Mouse (Mus musculus) neural tube, embryonic 10.5 days (tissue): Measurements from ENCODE around the gene Nudt9.

ENCODE experiments used
- DNase-seq: peaks from one replicate; pipeline ENCODE4 v3.0.0-alpha.2; 2017; ENCODE audit warnings: low spot score; ENCODE audit errors: extremely low spot score

Nudt9 gene

GRCm38 (mm10) chr5:104035824-104036223 lies 10.3 kb upstream of the Nudt9 start:
- no peak for DNase-seq

DNA sequence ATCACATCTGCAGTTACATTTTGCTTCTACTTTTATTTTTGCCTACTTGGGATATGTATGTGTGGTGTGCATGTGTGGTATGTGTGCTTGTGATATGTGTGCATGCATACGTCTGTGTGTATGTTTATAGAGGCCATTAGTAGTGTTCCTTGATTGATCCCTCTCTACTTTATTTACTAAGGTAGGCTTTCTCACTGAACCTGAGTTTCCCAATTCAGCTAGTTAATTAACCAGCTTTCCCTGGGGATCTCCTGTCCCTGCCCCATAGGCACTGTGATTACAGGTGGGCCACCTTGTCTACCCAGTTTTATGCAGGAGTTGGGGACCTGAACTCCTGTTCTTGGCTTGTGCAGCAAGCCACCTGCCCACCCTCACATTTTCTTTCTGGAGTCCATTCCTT lies 9.4 kb upstream of the Nudt9 start:
- no peak for DNase-seq

DNA sequence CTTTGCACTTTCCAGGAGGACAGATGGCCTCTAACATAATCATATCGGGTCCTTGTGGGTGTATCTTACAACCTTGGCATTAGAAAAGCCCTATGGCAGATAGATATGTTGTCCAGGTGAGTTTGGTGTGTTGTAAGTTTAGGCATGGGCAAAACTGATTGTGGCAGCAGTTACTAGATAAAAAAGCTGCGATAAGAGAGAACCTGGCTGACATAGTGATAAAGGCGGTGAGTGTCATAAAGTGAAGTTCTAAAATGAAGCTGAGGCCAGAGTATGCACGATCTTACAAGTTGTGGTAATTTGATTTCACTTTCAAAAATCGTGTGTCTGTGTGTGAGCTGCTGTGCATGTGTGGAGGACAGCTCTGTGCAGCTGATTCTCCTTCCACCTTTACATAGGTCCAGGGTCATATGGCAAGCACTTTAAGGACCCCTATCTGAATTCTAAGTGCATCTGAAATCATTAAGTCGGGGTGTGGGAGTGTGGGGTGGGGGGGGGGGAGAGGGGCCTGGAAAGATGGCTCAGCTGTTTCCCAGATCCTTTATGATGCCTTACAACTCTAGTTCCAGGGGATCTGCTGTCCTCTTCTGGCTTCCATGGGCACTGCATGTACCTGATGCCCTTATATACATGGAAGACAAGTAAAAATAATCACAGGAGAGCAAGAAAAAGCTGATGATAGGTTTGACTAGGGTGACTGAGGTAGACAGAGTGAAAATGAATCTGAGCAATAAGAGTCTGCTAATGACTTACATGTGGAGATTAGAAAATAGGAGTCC lies 6.8 kb upstream of the Nudt9 start:
- no peak for DNase-seq

GRCm38 (mm10) chr5:104042906-104043305 lies 3.2 kb upstream of the Nudt9 start:
- no peak for DNase-seq

GRCm38 (mm10) chr5:104043704-104044103 lies 2.4 kb upstream of the Nudt9 start:
- DNase-seq = no peak

- DNase-seq = peak; percentile 43
Observed at GRCm38 (mm10) chr5:104047200-104048105, 1.3 kb downstream of the Nudt9 start.

DNA sequence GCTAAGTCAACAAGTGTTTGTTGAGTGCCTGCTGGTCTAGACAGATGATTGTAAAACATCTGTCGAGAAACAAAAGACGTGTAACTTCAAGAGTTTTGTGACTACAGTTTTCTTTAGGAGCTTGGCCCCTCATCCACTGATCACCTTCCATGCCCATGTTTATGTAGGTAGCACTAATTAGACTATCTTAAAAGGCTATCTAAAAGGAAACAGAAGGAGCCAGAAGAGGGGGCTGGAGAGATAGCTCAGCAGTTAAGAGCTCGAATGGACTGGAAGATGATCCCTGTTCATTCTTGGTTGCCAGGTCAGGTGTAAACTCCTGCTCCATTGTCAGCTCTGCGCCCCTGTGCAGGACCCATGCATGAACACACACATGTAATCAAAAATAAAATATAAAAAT lies 2.0 kb downstream of the Nudt9 start:
- no peak for DNase-seq

- no peak for DNase-seq
Observed at GRCm38 (mm10) chr5:104052956-104053355, 6.8 kb downstream of the Nudt9 start.

DNA sequence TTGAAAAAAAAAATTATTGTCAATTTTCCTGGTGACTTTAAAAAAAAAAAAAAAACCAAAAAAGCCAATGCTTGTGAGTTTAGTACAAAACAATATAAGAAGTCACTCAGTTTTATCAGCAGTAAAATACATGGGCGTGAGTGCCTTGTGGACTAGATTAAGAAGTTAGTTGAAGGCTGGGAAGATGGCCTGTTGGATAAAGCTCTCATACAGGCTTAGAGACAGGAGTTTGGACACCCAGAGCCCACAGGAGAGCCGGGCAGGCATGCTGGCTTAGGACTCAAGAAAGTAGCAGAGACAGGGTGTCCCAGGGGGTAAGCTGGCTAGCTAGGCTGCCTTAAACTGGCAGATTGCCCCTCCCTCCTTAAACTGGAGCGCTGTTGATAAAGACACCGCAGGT lies 8.8 kb downstream of the Nudt9 start:
- no peak for DNase-seq

- DNase-seq = no peak
Observed at GRCm38 (mm10) chr5:104055816-104056215, 9.7 kb downstream of the Nudt9 start.

DNA sequence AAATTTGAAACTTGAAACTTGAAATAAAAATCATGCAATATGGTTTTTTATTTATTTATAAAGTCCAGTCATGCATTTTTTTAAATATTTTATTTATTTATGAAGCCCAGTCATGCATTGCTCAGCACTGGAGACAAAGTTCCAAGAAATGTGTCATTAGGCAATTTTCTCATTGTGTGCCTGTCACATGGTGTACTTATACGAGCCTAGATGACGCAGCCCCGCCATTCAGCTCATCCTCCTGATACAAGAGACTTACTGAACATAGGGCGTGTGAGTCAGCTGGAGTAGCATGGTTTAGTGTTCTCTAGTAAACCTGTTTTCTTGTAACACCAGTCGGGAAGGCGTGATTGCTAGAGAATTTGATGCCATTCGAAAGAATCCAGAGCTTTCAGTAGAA lies 10.2 kb downstream of the Nudt9 start:
- no peak for DNase-seq

DNA sequence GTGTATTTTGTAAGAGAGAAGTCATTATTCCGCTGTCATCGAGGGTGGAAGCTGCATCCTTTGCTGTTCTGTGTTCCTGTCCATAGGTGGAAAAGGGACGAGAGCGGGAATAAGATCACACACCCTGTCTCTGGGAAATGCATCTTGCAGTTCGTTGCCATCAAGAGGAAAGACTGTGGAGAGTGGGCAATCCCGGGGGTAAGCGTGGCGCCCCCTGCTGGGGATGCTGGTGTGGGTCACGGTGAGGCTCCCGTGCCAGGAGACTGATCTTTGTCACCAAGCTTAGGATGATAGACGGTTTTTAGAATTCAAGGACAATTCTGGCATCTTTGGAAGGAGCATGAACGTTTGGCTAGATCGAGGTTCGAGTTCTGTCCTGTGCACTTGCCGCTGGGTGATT lies 11.9 kb downstream of the Nudt9 start:
- DNase-seq = no peak

DNA sequence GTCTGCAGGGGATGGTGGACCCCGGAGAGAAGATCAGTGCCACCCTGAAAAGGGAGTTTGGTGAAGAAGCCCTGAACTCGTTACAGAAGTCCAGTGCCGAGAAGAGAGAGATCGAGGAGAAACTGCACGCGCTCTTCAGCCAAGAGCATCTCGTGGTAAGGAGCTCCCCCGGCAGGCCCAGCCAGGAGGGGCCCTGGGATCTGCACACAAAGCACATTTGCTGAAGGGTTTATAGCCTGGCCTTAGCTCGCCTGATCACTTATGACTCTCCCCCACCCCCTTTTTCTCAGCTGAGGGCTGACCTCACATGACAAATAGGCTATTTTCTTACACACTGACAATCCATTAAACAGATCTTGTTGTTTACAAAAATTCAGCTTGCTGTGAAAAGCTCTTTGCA lies 13.5 kb downstream of the Nudt9 start:
- no peak for DNase-seq

DNA sequence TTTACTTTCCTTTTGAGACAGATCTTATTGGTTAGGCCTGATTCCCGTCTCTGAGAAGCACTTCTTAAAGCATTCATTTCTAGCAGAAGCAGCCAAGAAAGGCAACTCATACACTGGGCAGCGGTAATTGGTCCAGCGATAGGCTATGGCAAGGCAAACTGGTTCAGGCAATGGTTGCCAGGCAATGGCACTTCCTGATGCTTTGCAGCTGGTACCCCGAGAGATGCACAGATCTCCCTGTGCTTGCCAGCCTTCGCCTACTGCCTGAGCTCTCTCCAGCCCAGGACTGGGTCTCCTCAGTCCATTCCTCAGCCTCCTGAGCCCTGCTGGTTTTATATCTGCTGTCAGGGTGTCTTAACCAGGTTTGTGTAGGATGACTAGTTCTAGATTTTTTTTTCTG lies 14.3 kb downstream of the Nudt9 start:
- no peak for DNase-seq

DNA sequence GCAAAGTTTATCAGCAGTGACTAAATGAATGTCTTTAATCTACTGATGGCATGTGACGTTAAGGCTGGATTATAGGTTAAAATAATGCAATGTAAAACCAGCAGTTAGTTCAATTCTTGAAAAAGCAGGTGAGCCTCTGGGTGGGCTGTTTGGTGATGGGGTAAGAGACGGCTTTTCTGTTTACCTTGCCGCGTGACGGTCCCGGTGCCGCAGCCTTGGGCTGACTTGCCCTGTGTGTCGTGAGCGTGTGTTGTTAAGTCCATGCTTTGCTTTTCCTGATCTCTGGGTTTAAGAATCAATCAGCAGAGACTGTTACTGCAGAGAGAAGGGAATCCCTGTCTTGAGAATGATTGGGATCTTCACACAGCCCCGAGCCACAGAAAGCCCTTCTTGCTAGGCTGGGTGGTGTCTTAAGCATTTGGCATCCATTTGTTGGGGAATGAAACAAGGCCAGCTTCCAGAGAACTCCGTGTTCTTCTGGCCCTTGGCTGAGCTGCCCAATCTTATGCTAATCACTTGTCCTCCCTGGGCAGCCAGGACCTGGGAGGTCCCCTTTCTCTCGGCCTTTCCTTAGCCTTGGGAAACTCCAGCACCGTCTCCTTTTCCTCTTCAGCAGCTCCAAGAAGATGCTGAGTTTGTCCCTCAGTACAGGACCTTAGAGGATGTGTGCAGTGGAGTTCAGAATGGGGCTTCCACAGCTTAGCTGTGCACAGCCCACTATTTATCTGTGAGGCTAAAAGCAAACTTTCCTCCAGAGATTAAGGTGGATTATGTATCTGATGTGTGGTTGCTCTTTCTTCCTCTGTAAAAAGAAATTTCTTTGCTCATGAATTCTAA lies 16.0 kb downstream of the Nudt9 start:
- DNase-seq = no peak

- DNase-seq = no peak
Observed at GRCm38 (mm10) chr5:104062773-104063551, 16.9 kb downstream of the Nudt9 start.

- DNase-seq = peak; percentile 49
Observed at GRCm38 (mm10) chr5:104068751-104069150, 22.6 kb downstream of the Nudt9 start.

- DNase-seq = no peak
Observed at GRCm38 (mm10) chr5:104071048-104071447, 24.9 kb downstream of the Nudt9 start.

DNA sequence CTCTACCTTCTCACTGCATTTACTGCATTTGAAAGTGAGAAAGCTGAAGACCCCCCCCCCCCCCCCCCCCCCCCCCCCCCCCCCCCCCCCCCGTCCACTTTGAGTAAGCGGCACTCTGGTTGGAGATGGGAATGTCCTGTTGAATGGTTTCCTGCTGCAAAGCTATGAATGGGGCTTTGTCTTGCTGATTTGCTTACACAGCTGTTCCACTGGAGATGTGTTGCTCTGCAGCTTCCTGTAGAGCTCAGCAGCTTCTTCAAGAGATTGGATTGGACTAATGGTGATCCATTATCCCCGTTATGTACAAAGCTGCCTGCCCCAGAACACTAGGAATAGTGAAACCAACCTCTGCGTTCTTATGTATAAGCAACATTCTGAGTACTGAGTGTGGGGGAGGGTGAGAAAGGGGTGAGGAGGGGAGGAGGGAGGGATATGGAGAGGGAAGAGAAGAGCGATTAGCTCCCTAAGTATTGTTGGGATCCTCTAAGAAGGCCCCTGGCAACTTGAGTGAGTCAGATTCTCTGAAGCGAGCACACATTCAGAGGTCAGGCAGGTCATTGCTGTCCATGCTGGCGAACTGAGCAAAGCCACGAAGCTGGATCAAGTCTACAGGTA lies 26.3 kb downstream of the Nudt9 start:
- DNase-seq = peak; percentile 70

DNA sequence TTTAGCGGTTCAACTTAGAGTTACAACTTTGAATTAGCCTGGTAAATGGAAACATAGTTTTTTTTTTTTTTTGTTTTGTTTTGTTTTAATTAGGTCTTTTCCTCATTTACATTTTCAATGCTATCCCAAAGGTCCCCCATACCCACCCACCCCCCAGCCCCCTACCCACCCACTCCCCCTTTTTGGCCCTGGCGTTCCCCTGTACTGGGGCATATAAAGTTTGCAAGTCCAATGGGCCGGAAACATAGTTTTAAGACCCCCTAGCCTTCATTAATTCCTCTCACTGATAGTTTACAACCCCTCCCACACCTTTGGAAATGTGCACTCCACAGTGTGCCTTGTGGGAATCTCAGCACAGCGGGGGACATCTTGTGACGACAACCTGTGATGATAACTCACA lies 27.5 kb downstream of the Nudt9 start:
- no peak for DNase-seq
